Mouse (Mus musculus) testis, adult 2 months (tissue): Measurements from ENCODE around the gene Rbx1.

ENCODE experiments used
- CTCF ChIP-seq: fragments of 200-500 bp; IDR thresholded peaks from 2 replicates; pipeline ENCODE4 v1.5.1; 2012; ENCODE audit warnings: low read depth, mild to moderate bottlenecking, inconsistent platforms, low read length, moderate library complexity; ENCODE audit not compliant: control insufficient read depth, insufficient read depth, insufficient replicate concordance
- POLR2A ChIP-seq: fragments of 200-500 bp; IDR thresholded peaks from 2 replicates; pipeline ENCODE4 v1.6.1; 2012; ENCODE audit warnings: low read depth, mild to moderate bottlenecking, inconsistent platforms, low read length, moderate library complexity; ENCODE audit not compliant: control insufficient read depth

DNA sequence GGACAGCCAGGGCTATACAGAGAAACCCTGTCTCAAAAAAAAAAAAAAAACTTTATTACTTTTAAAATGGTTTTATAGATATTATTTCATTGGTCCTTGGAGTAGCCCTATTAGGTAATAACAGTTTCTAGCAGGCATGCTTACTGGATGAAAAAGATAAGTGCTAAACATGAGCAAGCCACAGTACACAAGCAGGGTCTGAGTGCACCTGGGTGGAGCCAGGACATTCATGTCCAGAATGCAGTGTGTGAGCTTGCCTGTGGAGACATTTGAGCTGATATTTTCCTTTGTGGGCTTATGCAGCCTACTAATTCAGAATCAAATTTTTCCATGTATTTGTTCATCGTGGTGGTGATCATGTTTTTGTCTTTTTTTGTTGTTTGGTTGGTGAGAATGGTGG lies 27.8 kb upstream of the Rbx1 start:
- TF ChIP-seq CTCF (no peak), POLR2A (no peak)
